Mouse (Mus musculus): ENCODE measurements around the gene D17H6S53E.

DNA sequence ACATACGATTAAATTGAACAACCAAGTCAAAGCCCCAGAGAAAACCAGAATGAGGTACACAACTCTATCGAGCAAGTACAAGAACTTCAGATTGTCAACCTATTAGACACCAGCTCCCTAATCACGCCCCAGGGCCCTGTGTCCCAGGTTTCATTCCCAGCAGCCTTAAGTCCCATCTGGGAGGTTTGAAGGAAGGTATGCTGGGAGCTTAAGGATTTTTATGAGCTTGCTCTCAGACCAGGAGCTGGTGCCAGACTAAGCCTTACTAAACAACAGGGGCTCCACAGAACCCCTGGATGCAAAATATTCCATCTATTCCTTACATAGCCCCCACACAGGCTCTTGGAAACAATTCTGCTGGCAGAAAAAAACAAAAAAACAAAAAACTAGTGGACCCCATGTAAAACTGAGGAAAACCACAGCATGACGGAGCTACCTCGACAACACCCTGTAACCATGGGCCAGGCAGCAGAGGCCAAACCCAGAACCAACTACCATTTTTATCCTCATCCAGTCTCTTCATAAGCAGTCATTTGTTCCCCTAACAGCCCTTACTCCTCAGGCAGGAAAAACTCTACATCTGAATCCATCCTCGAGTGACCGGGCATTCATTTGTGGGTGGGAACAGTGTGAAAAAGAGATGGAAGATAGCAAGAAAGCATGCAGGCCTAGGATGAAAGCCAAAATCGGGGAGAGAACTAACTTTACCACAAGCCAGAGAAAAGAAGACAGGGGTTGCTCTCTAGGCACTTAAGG, 37.3 kb downstream of the D17H6S53E start:
- no peak for TF ChIP-seq CTCF (IDR thresholded peaks at IDR 0.05; ENCODE audit: borderline replicate concordance, extremely low read depth, insufficient read depth, insufficient read length)
- no peak for TF ChIP-seq POLR2A (IDR thresholded peaks at IDR 0.05; ENCODE audit: borderline replicate concordance, extremely low read depth, insufficient read depth, insufficient read length, poor library complexity, severe bottlenecking)
